Mouse (Mus musculus) thymus, adult 2 months (tissue): ENCODE measurements around the gene Dapl1.

Experiments
- CTCF ChIP-seq: fragments of 200-500 bp; IDR thresholded peaks from 2 replicates; pipeline ENCODE4 v1.5.1; 2012; ENCODE audit warnings: mild to moderate bottlenecking, control low read depth, low read length, moderate library complexity, borderline replicate concordance; ENCODE audit not compliant: control insufficient read depth, poor library complexity, insufficient read depth; ENCODE audit errors: extremely low read depth
- POLR2A ChIP-seq: fragments of 200-500 bp; IDR thresholded peaks from 2 replicates; pipeline ENCODE4 v1.6.1; 2012; ENCODE audit warnings: mild to moderate bottlenecking, low read length, control low read depth, moderate library complexity; ENCODE audit not compliant: control insufficient read depth, poor library complexity, insufficient read depth; ENCODE audit errors: extremely low read depth

GRCm38 (mm10) chr2:59522079-59522684 lies 37.7 kb downstream of the Dapl1 start:
- TF ChIP-seq POLR2A (no peak), CTCF (no peak)
